Mouse (Mus musculus) bone marrow, adult 2 months (tissue): Measurements from ENCODE around the gene Myh9.

Experiments
- CTCF ChIP-seq: fragments of 200-500 bp; IDR thresholded peaks from 2 replicates; pipeline ENCODE4 v1.5.1; 2011; ENCODE audit warnings: low read length, control low read depth; ENCODE audit not compliant: control insufficient read depth, insufficient read depth
- POLR2A ChIP-seq: fragments of 200-500 bp; IDR thresholded peaks from 2 replicates; pipeline ENCODE4 v1.6.1; 2011; ENCODE audit warnings: low read depth, mild to moderate bottlenecking, control low read depth, low read length, borderline replicate concordance; ENCODE audit not compliant: control insufficient read depth

DNA sequence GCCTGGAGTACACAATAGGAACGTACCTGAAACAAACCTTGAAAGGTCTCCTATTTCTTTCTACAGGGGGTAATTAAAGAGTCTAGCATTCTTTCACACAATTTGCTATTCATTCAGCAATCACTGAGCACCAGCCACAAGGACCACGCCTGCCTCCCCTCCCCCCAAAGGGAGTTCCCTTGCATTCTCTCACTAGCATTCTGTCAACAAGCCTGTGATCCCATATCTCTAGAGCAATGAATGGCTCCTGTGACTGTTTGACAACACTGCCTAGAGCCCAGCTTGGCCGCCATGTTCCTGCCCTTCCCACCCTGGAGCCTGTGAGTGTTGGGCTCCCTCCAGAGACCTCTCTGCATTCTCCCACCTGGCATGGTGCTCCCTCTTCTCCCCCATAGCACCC lies 5.9 kb upstream of the Myh9 start:
- no peak for TF ChIP-seq CTCF
- no peak for TF ChIP-seq POLR2A
